Mouse (Mus musculus): ENCODE measurements at regions not wholly inside any gene's neighbourhood (a gene's known extent, or its start where the extent isn't known, plus 50 kb on each side); places are given as distances from the start of the nearest gene placed in this dataset.

GRCm38 (mm10) chr17:81193230-81193871, 128.5 kb upstream of the Thumpd2 start:
- no peaks in the 10 kb centered on the region for H3K4me1 ChIP-seq (ENCODE audit: control insufficient read depth, insufficient read depth, low read length)
- H3K4me3 ChIP-seq (ENCODE audit: insufficient read depth, low read length) = no peak overlapping the region
- TF ChIP-seq POLR2A (IDR thresholded peaks at IDR 0.05; ENCODE audit: low read depth, low read length) (no peak), CTCF (IDR thresholded peaks at IDR 0.05; ENCODE audit: borderline replicate concordance, insufficient read depth, low read length) (no peak)
- no peak overlapping the region for H3K27ac ChIP-seq (ENCODE audit: insufficient read depth, low read length)

GRCm38 (mm10) chr17:81189996-81190395, 125.1 kb upstream of the Thumpd2 start:
- H3K27ac ChIP-seq (ENCODE audit: insufficient read depth, low read length) = no peak overlapping the region
- TF ChIP-seq POLR2A (IDR thresholded peaks at IDR 0.05; ENCODE audit: low read depth, low read length) (no peak), CTCF (IDR thresholded peaks at IDR 0.05; ENCODE audit: borderline replicate concordance, insufficient read depth, low read length) (peak; percentile 72; the same call in 1 of the 2 replicates)
- no peak overlapping the region for H3K4me3 ChIP-seq (ENCODE audit: insufficient read depth, low read length)
- peaks cover 5% of the 10 kb centered on the region; the same call in 1 of the 2 replicates for H3K4me1 ChIP-seq (ENCODE audit: control insufficient read depth, insufficient read depth, low read length)

- H3K4me3 ChIP-seq (ENCODE audit: insufficient read depth, low read length) = no peak overlapping the region
- H3K27ac ChIP-seq (ENCODE audit: insufficient read depth, low read length) = peak overlapping the region; percentile 11; the same call in 1 of the 2 replicates
- H3K4me1 ChIP-seq (ENCODE audit: control insufficient read depth, insufficient read depth, low read length) = peaks cover 5% of the 10 kb centered on the region; the same call in 1 of the 2 replicates
- TF ChIP-seq POLR2A (IDR thresholded peaks at IDR 0.05; ENCODE audit: low read depth, low read length) = no peak
- no peak for TF ChIP-seq CTCF (IDR thresholded peaks at IDR 0.05; ENCODE audit: borderline replicate concordance, insufficient read depth, low read length)
These were observed 120.8 kb upstream of the Thumpd2 start for GRCm38 (mm10) chr17:81185685-81186084.

- no peak overlapping the region for H3K4me3 ChIP-seq (ENCODE audit: insufficient read depth, low read length)
- TF ChIP-seq CTCF (IDR thresholded peaks at IDR 0.05; ENCODE audit: borderline replicate concordance, insufficient read depth, low read length) = no peak
- no peak for TF ChIP-seq POLR2A (IDR thresholded peaks at IDR 0.05; ENCODE audit: low read depth, low read length)
- peaks cover under 1% of the 10 kb centered on the region; the same call in 1 of the 2 replicates for H3K4me1 ChIP-seq (ENCODE audit: control insufficient read depth, insufficient read depth, low read length)
- H3K27ac ChIP-seq (ENCODE audit: insufficient read depth, low read length) = no peak overlapping the region
These were observed 116.0 kb upstream of the Thumpd2 start for GRCm38 (mm10) chr17:81180813-81181424.

GRCm38 (mm10) chr17:81176306-81176705, 111.4 kb upstream of the Thumpd2 start:
- H3K4me1 ChIP-seq (ENCODE audit: control insufficient read depth, insufficient read depth, low read length) = no peaks in the 10 kb centered on the region
- H3K4me3 ChIP-seq (ENCODE audit: insufficient read depth, low read length) = no peak overlapping the region
- H3K27ac ChIP-seq (ENCODE audit: insufficient read depth, low read length) = no peak overlapping the region
- TF ChIP-seq POLR2A (IDR thresholded peaks at IDR 0.05; ENCODE audit: low read depth, low read length) = no peak
- TF ChIP-seq CTCF (IDR thresholded peaks at IDR 0.05; ENCODE audit: borderline replicate concordance, insufficient read depth, low read length) = no peak

- no peak overlapping the region for H3K4me3 ChIP-seq (ENCODE audit: insufficient read depth, low read length)
- no peak overlapping the region for H3K27ac ChIP-seq (ENCODE audit: insufficient read depth, low read length)
- no peaks in the 10 kb centered on the region for H3K4me1 ChIP-seq (ENCODE audit: control insufficient read depth, insufficient read depth, low read length)
- TF ChIP-seq CTCF (IDR thresholded peaks at IDR 0.05; ENCODE audit: borderline replicate concordance, insufficient read depth, low read length) (no peak), POLR2A (IDR thresholded peaks at IDR 0.05; ENCODE audit: low read depth, low read length) (no peak)
These were observed 111.0 kb upstream of the Thumpd2 start for GRCm38 (mm10) chr17:81175877-81176276.

- Histone ChIP-seq H3K4me1 (ENCODE audit: control insufficient read depth, insufficient read depth, low read length) (no peaks in the 10 kb centered on the region), H3K27ac (ENCODE audit: insufficient read depth, low read length) (no peak overlapping the region), H3K4me3 (ENCODE audit: insufficient read depth, low read length) (no peak overlapping the region)
These were observed 108.1 kb upstream of the Thumpd2 start for GRCm38 (mm10) chr17:81172943-81173342.

GRCm38 (mm10) chr17:81169118-81169517, 104.2 kb upstream of the Thumpd2 start:
- TF ChIP-seq POLR2A (IDR thresholded peaks at IDR 0.05; ENCODE audit: low read depth, low read length) (no peak), CTCF (IDR thresholded peaks at IDR 0.05; ENCODE audit: borderline replicate concordance, insufficient read depth, low read length) (no peak)
- H3K4me1 ChIP-seq (ENCODE audit: control insufficient read depth, insufficient read depth, low read length) = no peaks in the 10 kb centered on the region
- no peak overlapping the region for H3K27ac ChIP-seq (ENCODE audit: insufficient read depth, low read length)
- H3K4me3 ChIP-seq (ENCODE audit: insufficient read depth, low read length) = no peak overlapping the region

More at GRCm38 (mm10) chr17:81172943-81173342, 108.1 kb upstream of the Thumpd2 start:
- TF ChIP-seq POLR2A (IDR thresholded peaks at IDR 0.05; ENCODE audit: low read depth, low read length) = no peak
- TF ChIP-seq CTCF (IDR thresholded peaks at IDR 0.05; ENCODE audit: borderline replicate concordance, insufficient read depth, low read length) = no peak

GRCm38 (mm10) chr17:81150730-81151129, 85.8 kb upstream of the Thumpd2 start:
- no peak overlapping the region for H3K4me3 ChIP-seq (ENCODE audit: insufficient read depth, low read length)
- TF ChIP-seq POLR2A (IDR thresholded peaks at IDR 0.05; ENCODE audit: low read depth, low read length) (no peak), CTCF (IDR thresholded peaks at IDR 0.05; ENCODE audit: borderline replicate concordance, insufficient read depth, low read length) (no peak)
- H3K27ac ChIP-seq (ENCODE audit: insufficient read depth, low read length) = no peak overlapping the region
- no peaks in the 10 kb centered on the region for H3K4me1 ChIP-seq (ENCODE audit: control insufficient read depth, insufficient read depth, low read length)

GRCm38 (mm10) chr17:81134702-81135101, 69.8 kb upstream of the Thumpd2 start:
- H3K4me1 ChIP-seq (ENCODE audit: control insufficient read depth, insufficient read depth, low read length) = no peaks in the 10 kb centered on the region
- H3K4me3 ChIP-seq (ENCODE audit: insufficient read depth, low read length) = no peak overlapping the region
- TF ChIP-seq CTCF (IDR thresholded peaks at IDR 0.05; ENCODE audit: borderline replicate concordance, insufficient read depth, low read length) = no peak
- TF ChIP-seq POLR2A (IDR thresholded peaks at IDR 0.05; ENCODE audit: low read depth, low read length) = no peak
- H3K27ac ChIP-seq (ENCODE audit: insufficient read depth, low read length) = no peak overlapping the region

Measured in embryonic fibroblast, embryonic 13.5 days (primary cell).